Mouse (Mus musculus) heart, embryonic 15.5 days (tissue): Measurements from ENCODE around the gene Bzw2. TPM values are rescaled to one million over a fixed set of nuclear protein-coding genes. Genes with fewer than 3 reads are reported as not detected.

Source experiments
- ATAC-seq: fragments of 200-750 bp; cut with Nextera tagmentation; replicated peaks from 2 replicates; pipeline ENCODE4 v1.8.0; 2017; ENCODE audit warnings: low read depth, moderate TSS enrichment; ENCODE audit not compliant: insufficient number of reproducible peaks, insufficient read depth, low FRiP score
- H3K27ac ChIP-seq: fragments of 300-500 bp; sonication (generic); 2 replicates; pipeline ENCODE4 v1.5.1; 2015; ENCODE audit warnings: mild to moderate bottlenecking, inconsistent platforms
- H3K27me3 ChIP-seq: fragments of 300-500 bp; sonication (generic); 2 replicates; pipeline ENCODE4 v1.6.1; 2015; ENCODE audit warnings: inconsistent platforms
- H3K36me3 ChIP-seq: fragments of 300-500 bp; sonication (generic); 2 replicates; pipeline ENCODE4 v1.6.1; 2015; ENCODE audit warnings: mild to moderate bottlenecking, inconsistent platforms
- H3K4me1 ChIP-seq: fragments of 300-500 bp; sonication (generic); replicated peaks from 2 replicates; pipeline ENCODE4 v1.6.1; 2015; ENCODE audit warnings: inconsistent platforms
- H3K4me2 ChIP-seq: fragments of 300-500 bp; sonication (generic); 2 replicates; pipeline ENCODE4 v1.6.1; 2015; ENCODE audit warnings: inconsistent platforms, mild to moderate bottlenecking, moderate library complexity
- H3K4me3 ChIP-seq: fragments of 300-500 bp; sonication (generic); 2 replicates; pipeline ENCODE4 v1.5.1; 2015; ENCODE audit warnings: mild to moderate bottlenecking, inconsistent platforms
- H3K9ac ChIP-seq: fragments of 300-500 bp; sonication (generic); 2 replicates; pipeline ENCODE4 v1.6.1; 2015; ENCODE audit warnings: mild to moderate bottlenecking, inconsistent platforms
- H3K9me3 ChIP-seq: fragments of 300-500 bp; sonication (generic); replicated peaks from 2 replicates; pipeline ENCODE4 v1.6.1; 2016; ENCODE audit warnings: inconsistent platforms
- WGBS: fragments of 180-500 bp; shearing (Covaris S2); methylation state at CpG from one replicate; pipeline ENCODE4 v1.1.7; 2015; ENCODE audit warnings: mixed read lengths; 5-methylcytosine and 5-hydroxymethylcytosine counted together
- polyA plus RNA-seq: library from polyadenylated mRNA; unstranded; fragments of >200 nt; fragmentation: Nextera tagmentation; extraction: Ambion mirVana; gene quantifications from 2 replicates; pipeline ENCODE4 v1.2.1, GENCODE M21; 2015

Gene Bzw2
- polyA plus RNA-seq, 1 experiment from 2014 or later = 205 TPM

DNA sequence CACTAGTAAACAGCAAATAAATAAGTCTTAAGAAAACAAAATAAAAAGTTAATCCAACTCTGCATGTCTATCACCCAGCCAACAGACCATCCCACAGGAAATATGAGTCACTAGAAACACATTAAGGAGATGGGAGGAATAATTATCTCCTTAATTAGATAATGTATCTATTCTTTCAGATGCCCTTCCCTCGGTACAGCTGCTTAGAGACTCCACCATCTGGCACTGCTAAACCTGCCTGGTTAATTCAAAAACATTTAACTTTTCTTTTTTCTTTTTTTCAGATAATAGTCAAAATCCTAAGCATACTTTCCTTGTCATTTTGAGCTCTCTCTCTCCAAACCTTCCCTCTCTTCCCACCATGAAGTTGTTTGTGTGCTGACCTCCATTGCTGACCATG, 92.0 kb downstream of the Bzw2 start:
- Histone ChIP-seq H3K4me2 (no peak overlapping the region), H3K27me3 (no peaks in the 10 kb centered on the region), H3K4me1 (no peaks in the 10 kb centered on the region), H3K36me3 (no peaks in the 10 kb centered on the region), H3K4me3 (no peak overlapping the region), H3K27ac (no peak overlapping the region), H3K9ac (no peak overlapping the region), H3K9me3 (no peaks in the 10 kb centered on the region)
- WGBS = 50% methylated on average over 1 of the region's 1 CpGs
- ATAC-seq = no peak

GRCm38 (mm10) chr12:36057699-36058098, 100.2 kb downstream of the Bzw2 start:
- H3K27ac ChIP-seq = no peak overlapping the region
- ATAC-seq = no peak
- 38% methylated on average over 2 of the region's 2 CpGs for WGBS

DNA sequence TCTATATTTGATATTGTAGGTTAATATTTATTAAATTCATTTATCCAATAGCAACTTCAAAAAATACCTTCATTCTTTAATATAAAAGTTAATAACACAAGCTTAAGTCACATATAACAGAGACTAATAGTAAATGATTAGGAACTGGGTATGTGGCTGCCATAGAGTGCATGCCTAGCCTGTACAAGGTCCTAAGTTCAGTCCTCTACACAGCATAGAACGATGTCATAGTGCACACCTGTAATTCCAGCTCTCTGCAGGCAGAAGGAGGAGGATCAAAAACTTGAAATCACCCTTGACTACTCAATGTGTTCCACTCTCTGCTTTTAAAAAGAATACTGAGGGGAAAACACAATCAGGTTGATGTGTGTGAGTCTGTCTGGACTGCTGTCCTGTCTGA, 107.6 kb downstream of the Bzw2 start:
- Histone ChIP-seq H3K27ac (no peak overlapping the region), H3K4me1 (no peaks in the 10 kb centered on the region), H3K27me3 (no peaks in the 10 kb centered on the region), H3K36me3 (no peaks in the 10 kb centered on the region), H3K4me2 (no peak overlapping the region), H3K9me3 (no peaks in the 10 kb centered on the region), H3K9ac (no peak overlapping the region), H3K4me3 (no peak overlapping the region)
- WGBS = 83% methylated on average over 1 of the region's 1 CpGs
- ATAC-seq = no peak

More at GRCm38 (mm10) chr12:36057699-36058098, 100.2 kb downstream of the Bzw2 start:
- Histone ChIP-seq H3K9me3 (no peaks in the 10 kb centered on the region), H3K27me3 (no peaks in the 10 kb centered on the region), H3K4me3 (no peak overlapping the region), H3K9ac (no peak overlapping the region), H3K36me3 (no peaks in the 10 kb centered on the region), H3K4me1 (no peaks in the 10 kb centered on the region), H3K4me2 (no peak overlapping the region)

GRCm38 (mm10) chr12:36047593-36047992, 110.3 kb downstream of the Bzw2 start:
- Histone ChIP-seq H3K4me2 (no peak overlapping the region), H3K36me3 (no peaks in the 10 kb centered on the region), H3K27ac (no peak overlapping the region), H3K4me3 (no peak overlapping the region), H3K27me3 (no peaks in the 10 kb centered on the region), H3K9me3 (no peaks in the 10 kb centered on the region), H3K4me1 (no peaks in the 10 kb centered on the region), H3K9ac (no peak overlapping the region)
- 80% methylated on average over 2 of the region's 2 CpGs for WGBS
- no peak for ATAC-seq

- Histone ChIP-seq H3K9me3 (no peaks in the 10 kb centered on the region), H3K4me3 (no peak overlapping the region), H3K9ac (no peak overlapping the region), H3K4me1 (no peaks in the 10 kb centered on the region), H3K27me3 (no peaks in the 10 kb centered on the region), H3K27ac (no peak overlapping the region), H3K4me2 (no peak overlapping the region), H3K36me3 (no peaks in the 10 kb centered on the region)
- WGBS = 17% methylated on average over 5 of the region's 5 CpGs
- ATAC-seq = no peak
These were observed 111.7 kb downstream of the Bzw2 start for GRCm38 (mm10) chr12:36046196-36046595.

- Histone ChIP-seq H3K4me3 (no peak overlapping the region), H3K27me3 (no peaks in the 10 kb centered on the region), H3K9ac (no peak overlapping the region), H3K4me1 (peaks cover 10% of the 10 kb centered on the region), H3K36me3 (no peaks in the 10 kb centered on the region), H3K4me2 (no peak overlapping the region), H3K9me3 (no peaks in the 10 kb centered on the region), H3K27ac (no peak overlapping the region)
- no peak for ATAC-seq
- 69% methylated on average over 2 of the region's 2 CpGs for WGBS
These were observed 113.2 kb downstream of the Bzw2 start for GRCm38 (mm10) chr12:36044691-36045090.

- WGBS = 0% methylated on average over 35 of the region's 35 CpGs
These were observed 115.5 kb downstream of the Bzw2 start, which contains the start of gene Tspan13 for GRCm38 (mm10) chr12:36042348-36042778. Tspan13 (minus strand) TSS chr12:36042500.

More at GRCm38 (mm10) chr12:36042348-36042778, 115.5 kb downstream of the Bzw2 start, which contains the start of gene Tspan13:
- Histone ChIP-seq H3K4me3 (peak within 1 kb of the TSS; percentile 79), H3K9ac (peak within 1 kb of the TSS; percentile 74), H3K27me3 (no peaks in the 10 kb centered on the region), H3K4me2 (peak within 1 kb of the TSS; percentile 88), H3K27ac (peak within 1 kb of the TSS; percentile 51), H3K4me1 (peaks cover 12% of the 10 kb centered on the region), H3K36me3 (no peaks in the 10 kb centered on the region), H3K9me3 (no peaks in the 10 kb centered on the region)
- peak; percentile 93 for ATAC-seq

Other genes with a start within 250 kb of the Bzw2 start
- gene Agr3, start 232.5 kb downstream of the Bzw2 start, polyA plus RNA-seq = not detected in 2 replicates
- 1.2 and 2.2 TPM in 2 replicates for gene Agr2, start 165.2 kb downstream of the Bzw2 start, polyA plus RNA-seq
- 57.9 and 65.1 TPM in 2 replicates for gene Tspan13, start 115.6 kb downstream of the Bzw2 start, polyA plus RNA-seq
- gene Ankmy2, start 966 bp downstream of the Bzw2 start, polyA plus RNA-seq = 26.7 and 27.0 TPM in 2 replicates
- gene Lrrc72, start 95.3 kb upstream of the Bzw2 start, polyA plus RNA-seq = not detected in 2 replicates
- gene Sostdc1, start 156.1 kb upstream of the Bzw2 start, polyA plus RNA-seq = 0.94 and 3.0 TPM in 2 replicates
- gene Ispd, start 223.4 kb upstream of the Bzw2 start, polyA plus RNA-seq = 9.7 and 10.9 TPM in 2 replicates
- gene D630036H23Rik, start 224.1 kb upstream of the Bzw2 start, polyA plus RNA-seq = 1.3 and 1.6 TPM in 2 replicates